Mouse (Mus musculus) heart, embryonic 15.5 days (tissue): Measurements from ENCODE around the gene Alkbh2. TPM values are rescaled to one million over a fixed set of nuclear protein-coding genes. Genes with fewer than 3 reads are reported as not detected.

Experiments used
- ATAC-seq: fragments of 200-750 bp; cut with Nextera tagmentation; replicated peaks from 2 replicates; pipeline ENCODE4 v1.8.0; 2017; ENCODE audit warnings: low read depth, moderate TSS enrichment; ENCODE audit not compliant: insufficient number of reproducible peaks, insufficient read depth, low FRiP score
- H3K27ac ChIP-seq: fragments of 300-500 bp; sonication (generic); 2 replicates; pipeline ENCODE4 v1.5.1; 2015; ENCODE audit warnings: mild to moderate bottlenecking, inconsistent platforms
- H3K27me3 ChIP-seq: fragments of 300-500 bp; sonication (generic); 2 replicates; pipeline ENCODE4 v1.6.1; 2015; ENCODE audit warnings: inconsistent platforms
- H3K36me3 ChIP-seq: fragments of 300-500 bp; sonication (generic); 2 replicates; pipeline ENCODE4 v1.6.1; 2015; ENCODE audit warnings: mild to moderate bottlenecking, inconsistent platforms
- H3K4me1 ChIP-seq: fragments of 300-500 bp; sonication (generic); replicated peaks from 2 replicates; pipeline ENCODE4 v1.6.1; 2015; ENCODE audit warnings: inconsistent platforms
- H3K4me2 ChIP-seq: fragments of 300-500 bp; sonication (generic); 2 replicates; pipeline ENCODE4 v1.6.1; 2015; ENCODE audit warnings: inconsistent platforms, mild to moderate bottlenecking, moderate library complexity
- H3K4me3 ChIP-seq: fragments of 300-500 bp; sonication (generic); 2 replicates; pipeline ENCODE4 v1.5.1; 2015; ENCODE audit warnings: mild to moderate bottlenecking, inconsistent platforms
- H3K9ac ChIP-seq: fragments of 300-500 bp; sonication (generic); 2 replicates; pipeline ENCODE4 v1.6.1; 2015; ENCODE audit warnings: mild to moderate bottlenecking, inconsistent platforms
- H3K9me3 ChIP-seq: fragments of 300-500 bp; sonication (generic); replicated peaks from 2 replicates; pipeline ENCODE4 v1.6.1; 2016; ENCODE audit warnings: inconsistent platforms
- whole genome bisulfite sequencing: fragments of 180-500 bp; shearing (Covaris S2); methylation state at CpG from one replicate; pipeline ENCODE4 v1.1.7; 2015; ENCODE audit warnings: mixed read lengths; 5-methylcytosine and 5-hydroxymethylcytosine counted together
- polyA plus RNA-seq: library from polyadenylated mRNA; unstranded; fragments of >200 nt; fragmentation: Nextera tagmentation; extraction: Ambion mirVana; gene quantifications from 2 replicates; pipeline ENCODE4 v1.2.1, GENCODE M21; 2015

Gene Alkbh2
- polyA plus RNA-seq, 1 experiment from 2014 or later: 7.9 TPM

DNA sequence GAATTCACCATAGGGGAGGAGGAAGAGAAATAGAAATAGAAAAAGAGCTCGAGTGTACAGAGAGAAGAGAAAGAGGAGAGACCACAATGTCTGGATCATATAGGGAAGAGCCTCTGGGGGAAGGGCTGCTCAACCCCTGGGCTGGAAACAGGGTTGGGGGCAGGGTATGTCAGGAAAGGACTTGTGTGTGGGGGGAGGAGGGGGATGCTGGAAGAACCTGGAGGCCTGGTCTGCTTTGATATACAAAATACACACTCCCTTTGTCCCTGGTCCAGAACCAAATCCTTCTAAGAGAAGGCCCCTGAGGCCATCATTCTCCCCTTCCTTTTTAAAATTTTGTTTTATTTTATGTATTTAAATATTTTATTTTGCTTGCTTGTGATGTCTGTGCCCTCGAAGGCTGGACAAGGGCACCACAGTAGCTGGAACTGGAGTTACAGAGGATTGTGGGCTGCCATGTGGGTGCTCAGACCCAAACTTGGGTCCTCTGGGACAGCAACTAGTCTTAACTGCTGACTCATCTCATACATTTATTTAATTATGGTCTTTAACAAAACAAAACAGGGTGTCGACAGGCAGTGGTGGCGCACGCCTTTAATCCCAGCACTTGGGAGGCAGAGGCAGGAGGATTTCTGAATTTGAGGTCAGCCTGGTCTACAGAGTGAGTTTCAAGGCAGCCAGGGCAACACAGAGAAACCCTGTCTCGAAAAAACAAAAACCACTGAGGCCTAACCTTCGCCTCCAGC is 1.3 kb downstream of the Alkbh2 start:
- H3K4me3 ChIP-seq: peak overlapping the region; percentile 76; the same call in 1 of the 2 replicates
- 85% methylated on average over 7 of the region's 7 CpGs for WGBS
- no peak overlapping the region for H3K9ac ChIP-seq

DNA sequence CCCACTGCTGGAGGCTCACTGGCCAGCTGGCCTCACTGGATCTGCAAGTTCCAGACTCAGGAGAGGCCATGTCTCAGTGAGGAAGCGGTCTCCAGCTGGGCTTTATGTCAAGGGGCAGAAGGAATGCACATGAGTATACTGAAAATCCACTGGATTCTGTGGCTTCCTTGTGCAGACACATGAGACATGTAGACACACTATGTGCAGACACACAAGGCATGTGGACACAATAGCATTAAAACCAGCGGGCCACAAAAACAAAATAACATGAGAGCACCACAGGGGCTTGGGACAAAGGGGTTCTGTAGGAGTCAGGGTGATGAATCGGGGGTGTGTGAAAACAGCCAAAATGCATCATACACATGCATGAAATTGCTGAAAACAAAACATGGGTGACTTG is 2.0 kb downstream of the Alkbh2 start:
- no peak overlapping the region for H3K4me2 ChIP-seq
- H3K27ac ChIP-seq: no peak overlapping the region
- H3K4me1 ChIP-seq: peaks cover 13% of the 10 kb centered on the region
- 91% methylated on average over 3 of the region's 3 CpGs for WGBS
- H3K36me3 ChIP-seq: peaks cover 37% of the 10 kb centered on the region
- ATAC-seq: no peak
- H3K4me3 ChIP-seq: no peak overlapping the region
- H3K27me3 ChIP-seq: no peaks in the 10 kb centered on the region
- no peak overlapping the region for H3K9ac ChIP-seq
- H3K9me3 ChIP-seq: no peaks in the 10 kb centered on the region

More for the DNA sequence above, 1.3 kb downstream of the Alkbh2 start:
- Histone ChIP-seq H3K4me1 (peaks cover 19% of the 10 kb centered on the region), H3K27me3 (no peaks in the 10 kb centered on the region), H3K4me2 (peak overlapping the region; percentile 98), H3K27ac (0 out of 2 replicates have a peak overlapping the region, but pooled peaks have one; percentile 94), H3K9me3 (no peaks in the 10 kb centered on the region), H3K36me3 (peaks cover 32% of the 10 kb centered on the region)
- no peak for ATAC-seq

DNA sequence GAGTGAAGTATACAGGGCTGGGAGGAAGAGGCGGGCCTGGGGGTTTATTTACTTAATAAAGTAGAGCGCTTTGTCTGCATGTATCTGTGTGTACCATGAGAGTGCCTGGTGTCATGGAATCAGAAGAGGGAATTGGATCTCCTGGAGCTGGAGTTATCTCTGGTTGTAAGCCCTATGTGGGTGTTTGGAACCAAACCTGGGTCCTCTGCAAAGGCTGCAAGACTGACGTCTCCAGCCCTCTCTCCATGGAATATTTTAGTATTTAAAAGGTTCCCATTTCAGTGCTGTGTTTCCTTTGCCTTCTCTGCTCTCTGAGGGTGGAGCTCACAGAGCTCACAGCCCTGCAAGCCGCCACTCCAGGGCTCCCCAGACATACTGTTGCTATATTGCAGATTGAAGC is 8.2 kb downstream of the Alkbh2 start:
- Histone ChIP-seq H3K9ac (no peak overlapping the region), H3K4me2 (no peak overlapping the region), H3K4me1 (no peaks in the 10 kb centered on the region), H3K4me3 (no peak overlapping the region), H3K27ac (no peak overlapping the region), H3K9me3 (no peaks in the 10 kb centered on the region), H3K36me3 (peaks cover 50% of the 10 kb centered on the region), H3K27me3 (no peaks in the 10 kb centered on the region)
- no peak for ATAC-seq
- 91% methylated on average over 4 of the region's 4 CpGs for WGBS

DNA sequence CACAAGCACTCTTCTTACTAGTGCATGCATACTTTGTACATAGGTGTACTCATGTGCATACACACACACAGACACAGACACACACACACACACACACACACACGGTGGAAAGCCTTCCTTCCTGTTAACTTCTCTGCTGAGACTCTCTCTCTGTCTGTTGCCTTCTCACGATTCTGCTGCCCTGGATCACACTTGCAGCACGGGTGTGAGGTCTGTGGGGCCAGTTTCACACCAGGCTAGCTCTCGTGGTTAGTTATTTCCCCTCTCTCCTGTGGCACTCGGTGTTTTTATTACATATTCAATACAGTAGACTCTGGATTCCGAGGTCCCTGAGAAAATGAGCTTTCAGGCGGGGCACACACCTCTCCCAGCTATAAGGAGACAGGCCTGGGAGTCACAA is 11.4 kb downstream of the Alkbh2 start:
- ATAC-seq: no peak

DNA sequence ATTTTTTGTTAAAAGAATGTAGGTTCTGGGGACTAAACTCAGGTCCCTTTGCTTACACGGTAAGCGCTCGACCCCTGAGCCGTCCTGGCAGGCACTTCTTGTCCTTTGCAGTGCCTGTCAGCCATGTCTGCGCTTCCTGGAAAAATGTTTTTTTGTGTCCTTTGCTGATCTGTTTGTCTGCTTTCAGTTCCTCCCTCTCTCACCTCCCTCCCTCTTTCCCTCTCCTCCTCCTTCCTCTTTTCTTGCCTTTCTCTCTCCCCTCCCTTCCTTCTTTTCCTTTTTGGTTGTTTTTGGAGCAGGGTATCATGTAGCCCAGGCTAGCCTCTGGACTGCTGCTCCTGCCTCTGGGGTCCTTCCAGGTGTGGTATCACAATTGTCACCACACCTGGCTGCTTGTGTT is 13.0 kb downstream of the Alkbh2 start:
- no peaks in the 10 kb centered on the region for H3K27me3 ChIP-seq
- 83% methylated on average over 5 of the region's 5 CpGs for WGBS
- no peak overlapping the region for H3K27ac ChIP-seq
- no peak overlapping the region for H3K4me2 ChIP-seq
- no peak overlapping the region for H3K9ac ChIP-seq
- no peak for ATAC-seq
- no peaks in the 10 kb centered on the region for H3K4me1 ChIP-seq
- H3K4me3 ChIP-seq: no peak overlapping the region
- peaks cover 52% of the 10 kb centered on the region for H3K36me3 ChIP-seq
- H3K9me3 ChIP-seq: no peaks in the 10 kb centered on the region

More for the DNA sequence above, 11.4 kb downstream of the Alkbh2 start:
- no peaks in the 10 kb centered on the region for H3K9me3 ChIP-seq
- H3K4me2 ChIP-seq: no peak overlapping the region
- peaks cover 49% of the 10 kb centered on the region for H3K36me3 ChIP-seq
- WGBS: 82% methylated on average over 7 of the region's 7 CpGs
- H3K9ac ChIP-seq: no peak overlapping the region
- H3K27ac ChIP-seq: no peak overlapping the region
- H3K4me3 ChIP-seq: no peak overlapping the region
- H3K27me3 ChIP-seq: no peaks in the 10 kb centered on the region
- no peaks in the 10 kb centered on the region for H3K4me1 ChIP-seq

DNA sequence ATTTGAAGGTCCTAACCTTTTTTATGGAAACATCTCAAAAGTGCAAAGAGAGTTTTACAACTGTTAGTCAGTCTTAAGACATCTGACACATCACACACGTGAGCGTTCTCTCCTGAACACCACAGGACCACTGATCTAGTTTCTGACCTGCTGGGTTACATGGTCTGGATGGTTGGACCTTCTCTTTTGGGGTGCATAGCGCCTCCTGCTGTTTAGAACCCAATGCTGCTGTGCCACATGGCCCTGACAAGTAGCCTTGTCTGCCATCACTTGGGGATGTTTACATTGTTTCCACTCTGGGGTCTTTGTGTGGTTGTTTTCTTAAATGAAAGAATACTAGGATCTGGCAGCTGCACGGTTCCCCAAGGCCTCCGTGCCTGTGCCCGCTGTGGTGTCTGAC is 14.7 kb downstream of the Alkbh2 start:
- 86% methylated on average over 6 of the region's 6 CpGs for WGBS
- no peak for ATAC-seq
- no peaks in the 10 kb centered on the region for H3K4me1 ChIP-seq
- no peak overlapping the region for H3K4me2 ChIP-seq
- H3K36me3 ChIP-seq: peaks cover 61% of the 10 kb centered on the region
- H3K9me3 ChIP-seq: no peaks in the 10 kb centered on the region
- no peak overlapping the region for H3K9ac ChIP-seq
- no peak overlapping the region for H3K27ac ChIP-seq
- H3K27me3 ChIP-seq: no peaks in the 10 kb centered on the region
- no peak overlapping the region for H3K4me3 ChIP-seq

DNA sequence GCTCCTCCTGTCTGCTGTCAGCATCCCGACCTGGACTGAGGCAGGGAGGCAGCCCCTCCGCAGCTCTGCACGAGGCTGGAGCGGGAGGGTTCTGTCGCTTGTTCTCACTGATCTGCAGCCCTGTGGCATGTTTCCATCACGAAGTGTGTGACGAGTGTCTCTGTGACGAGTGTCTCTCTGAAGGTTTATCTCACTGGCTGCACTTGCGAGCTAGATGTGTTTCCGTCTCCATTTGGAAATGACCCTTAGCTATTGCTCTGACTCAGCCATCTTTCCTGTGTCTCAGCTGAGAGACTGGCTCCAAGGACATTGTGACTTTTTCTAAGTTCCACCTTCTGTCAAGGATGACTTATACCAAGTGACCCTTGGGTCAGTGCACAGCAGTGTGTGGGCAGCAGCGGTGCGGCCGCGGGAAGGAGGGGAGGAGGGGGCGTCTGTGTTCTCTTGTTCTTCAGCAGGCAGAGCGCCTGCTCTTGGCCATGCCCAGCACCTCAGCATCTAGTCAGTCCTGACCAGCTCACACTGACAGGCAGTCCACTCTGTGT is 21.6 kb downstream of the Alkbh2 start:
- ATAC-seq: no peak
- H3K27me3 ChIP-seq: no peaks in the 10 kb centered on the region
- no peak overlapping the region for H3K27ac ChIP-seq
- no peak overlapping the region for H3K4me3 ChIP-seq
- 72% methylated on average over 16 of the region's 16 CpGs for WGBS
- peaks cover 68% of the 10 kb centered on the region for H3K36me3 ChIP-seq
- no peak overlapping the region for H3K4me2 ChIP-seq
- H3K9me3 ChIP-seq: no peaks in the 10 kb centered on the region
- H3K4me1 ChIP-seq: peaks cover under 1% of the 10 kb centered on the region; the same call in 1 of the 2 replicates
- H3K9ac ChIP-seq: no peak overlapping the region

DNA sequence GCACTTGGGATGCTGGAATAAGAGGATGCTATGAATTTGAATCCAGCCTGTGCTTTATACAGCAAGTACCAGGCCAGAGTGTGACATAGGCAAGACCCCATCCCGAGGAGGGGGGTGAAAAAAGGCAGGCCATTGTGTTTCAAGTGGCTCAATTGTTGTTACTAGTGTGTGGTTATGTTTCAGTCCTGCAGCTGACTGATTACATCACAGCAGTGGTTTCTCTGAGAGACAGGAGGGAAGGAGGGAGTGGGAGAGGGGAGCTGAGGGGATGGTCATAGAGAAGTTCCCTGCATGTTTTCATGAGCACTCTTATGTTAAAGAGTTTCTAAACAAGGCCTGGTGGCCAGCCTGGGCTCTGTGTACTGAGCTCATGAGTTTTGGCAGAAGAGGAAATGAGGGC is 25.2 kb downstream of the Alkbh2 start:
- Histone ChIP-seq H3K9ac (no peak overlapping the region), H3K27me3 (no peaks in the 10 kb centered on the region), H3K4me2 (no peak overlapping the region), H3K36me3 (peaks cover 31% of the 10 kb centered on the region), H3K4me3 (no peak overlapping the region), H3K4me1 (peaks cover 14% of the 10 kb centered on the region), H3K9me3 (no peaks in the 10 kb centered on the region), H3K27ac (no peak overlapping the region)
- 53% methylated on average over 1 of the region's 1 CpGs for WGBS
- ATAC-seq: no peak

DNA sequence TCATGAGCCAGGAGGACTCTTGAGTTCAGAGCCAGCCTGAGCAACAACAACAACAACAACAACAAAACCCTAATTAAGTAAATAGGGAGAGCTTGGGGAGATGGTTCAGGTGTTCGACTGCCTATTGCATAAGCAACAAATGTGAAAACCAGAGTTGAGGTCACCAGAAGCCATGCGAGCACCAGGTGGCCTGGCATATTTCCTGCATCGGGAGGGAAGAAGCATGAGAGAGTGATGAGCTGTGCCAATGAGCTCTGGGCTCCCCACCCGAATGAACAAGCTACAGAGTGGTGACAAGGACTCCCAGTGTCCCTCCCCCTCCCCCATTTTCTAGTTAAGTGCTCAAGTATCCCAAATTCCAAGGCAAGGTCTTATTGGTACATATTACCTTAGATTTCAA is 26.1 kb downstream of the Alkbh2 start:
- Histone ChIP-seq H3K27me3 (no peaks in the 10 kb centered on the region), H3K4me2 (no peak overlapping the region), H3K4me3 (no peak overlapping the region), H3K9ac (no peak overlapping the region), H3K4me1 (peaks cover 14% of the 10 kb centered on the region), H3K9me3 (no peaks in the 10 kb centered on the region), H3K36me3 (peaks cover 25% of the 10 kb centered on the region), H3K27ac (no peak overlapping the region)
- no peak for ATAC-seq
- WGBS: 75% methylated on average over 4 of the region's 4 CpGs

DNA sequence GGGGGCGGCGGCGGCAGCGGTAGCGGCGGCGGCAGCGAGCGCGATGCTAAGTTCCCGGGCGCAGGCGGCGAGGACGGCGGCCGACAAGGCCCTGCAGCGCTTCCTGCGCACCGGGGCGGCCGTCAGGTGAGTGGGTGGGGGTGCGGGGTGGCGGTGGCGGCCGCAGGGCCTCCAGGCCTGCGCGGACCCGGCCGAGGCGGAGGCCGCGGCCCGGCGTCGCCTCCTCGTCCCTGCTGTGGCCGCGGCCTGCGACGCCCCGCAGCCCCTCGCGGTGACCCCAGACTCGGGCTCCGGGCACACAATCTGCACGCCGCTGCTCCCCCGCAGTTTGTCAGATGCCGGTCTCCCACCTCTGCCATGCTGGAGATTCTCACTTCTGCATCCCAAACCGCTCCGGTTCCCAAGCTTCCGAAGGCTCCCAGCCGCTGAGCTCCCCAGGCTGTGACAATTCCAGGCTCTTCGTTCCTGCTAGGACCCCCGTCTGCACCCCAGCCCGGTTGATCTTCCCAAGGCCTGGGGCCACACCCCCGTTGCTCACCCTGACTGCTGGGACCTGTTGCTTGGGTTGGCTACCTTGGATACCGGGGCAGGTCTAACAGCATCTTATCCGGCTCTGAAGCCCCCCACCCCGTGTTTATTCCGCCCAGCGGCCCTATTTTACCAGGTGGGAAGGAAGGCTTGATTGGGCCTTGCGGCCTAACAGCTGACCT is 27.5 kb downstream of the Alkbh2 start:
- Histone ChIP-seq H3K36me3 (peaks cover 12% of the 10 kb centered on the region), H3K4me1 (peaks cover 14% of the 10 kb centered on the region), H3K4me3 (peak overlapping the region; percentile 94), H3K4me2 (peak overlapping the region; percentile 95), H3K9ac (peak overlapping the region; percentile 95), H3K27me3 (no peaks in the 10 kb centered on the region), H3K27ac (peak overlapping the region; percentile 69), H3K9me3 (no peaks in the 10 kb centered on the region)
- ATAC-seq: peak; percentile 23; the same call in 1 of the 2 replicates
- 4% methylated on average over 33 of the region's 64 CpGs for WGBS

DNA sequence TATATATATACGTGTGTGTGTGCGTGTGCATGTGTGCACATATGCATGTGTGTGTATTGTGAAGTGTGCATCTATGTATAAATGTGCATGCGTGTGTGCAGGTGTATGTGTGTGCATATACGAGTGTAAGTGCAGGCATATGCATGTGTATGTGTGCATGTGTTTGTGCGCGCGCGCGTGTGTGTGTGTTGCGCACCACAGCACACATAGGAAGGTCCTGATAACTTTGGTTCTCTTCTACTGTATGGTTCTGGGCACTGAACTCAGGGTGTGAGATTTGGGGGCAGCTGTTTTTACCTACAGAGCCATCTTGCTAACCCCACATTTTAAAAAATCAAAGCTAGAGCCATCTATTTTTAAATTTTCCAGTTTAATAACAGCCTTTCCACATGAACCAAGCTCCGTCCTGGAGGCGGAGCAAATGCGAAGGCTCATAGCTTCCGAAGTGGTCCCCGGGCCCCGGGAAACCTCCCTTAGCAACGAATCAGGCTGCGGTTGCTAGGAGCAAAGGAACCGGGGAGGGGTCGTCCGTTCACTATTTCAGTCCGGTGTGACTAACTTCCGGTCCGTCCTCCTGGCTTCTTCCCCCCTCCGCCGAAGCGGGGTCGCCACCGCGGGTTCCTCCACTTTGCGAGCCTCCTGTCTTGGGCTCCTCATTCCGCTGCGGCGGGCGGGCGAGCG is 28.2 kb downstream of the Alkbh2 start:
- Histone ChIP-seq H3K9ac (peak overlapping the region; percentile 95), H3K27ac (peak overlapping the region; percentile 69), H3K27me3 (no peaks in the 10 kb centered on the region), H3K9me3 (no peaks in the 10 kb centered on the region), H3K36me3 (peaks cover 6% of the 10 kb centered on the region; the same call in 1 of the 2 replicates), H3K4me1 (peaks cover 14% of the 10 kb centered on the region), H3K4me2 (peak overlapping the region; percentile 95), H3K4me3 (peak overlapping the region; percentile 94)
- 9% methylated on average over 36 of the region's 37 CpGs for WGBS
- ATAC-seq: peak; percentile 88
